Mouse (Mus musculus): ENCODE data around the gene Ablim1.

GRCm38 (mm10) chr19:57210924-57211323 is 103.8 kb downstream of the Ablim1 start:
- no peak for TF ChIP-seq POLR2A (IDR thresholded peaks at IDR 0.05; ENCODE audit: control insufficient read depth, extremely low read depth, insufficient read depth, low read length, poor library complexity)
- no peak for TF ChIP-seq CTCF (IDR thresholded peaks at IDR 0.05; ENCODE audit: borderline replicate concordance, control insufficient read depth, extremely low read depth, insufficient read depth, low read length, poor library complexity)

Data from thymus, adult 2 months (tissue).